Mouse (Mus musculus) embryonic fibroblast, embryonic 13.5 days (primary cell): ENCODE data around the gene Slc2a8.

Experiments used
- CTCF ChIP-seq: IDR thresholded peaks from 2 replicates; pipeline ENCODE4 v1.5.1; 2011; ENCODE audit warnings: mild to moderate bottlenecking, control low read depth, low read length, moderate library complexity, borderline replicate concordance; ENCODE audit not compliant: insufficient read depth
- POLR2A ChIP-seq: IDR thresholded peaks from 2 replicates; pipeline ENCODE4 v1.6.1; 2011; ENCODE audit warnings: low read depth, mild to moderate bottlenecking, control low read depth, low read length, moderate library complexity

- TF ChIP-seq CTCF (no peak), POLR2A (no peak; the same call in 1 of the 2 replicates)
Measured at GRCm38 (mm10) chr2:32963981-32964380, 17.9 kb downstream of the Slc2a8 start.
